Mouse (Mus musculus): ENCODE measurements around the gene Pcsk6.

DNA sequence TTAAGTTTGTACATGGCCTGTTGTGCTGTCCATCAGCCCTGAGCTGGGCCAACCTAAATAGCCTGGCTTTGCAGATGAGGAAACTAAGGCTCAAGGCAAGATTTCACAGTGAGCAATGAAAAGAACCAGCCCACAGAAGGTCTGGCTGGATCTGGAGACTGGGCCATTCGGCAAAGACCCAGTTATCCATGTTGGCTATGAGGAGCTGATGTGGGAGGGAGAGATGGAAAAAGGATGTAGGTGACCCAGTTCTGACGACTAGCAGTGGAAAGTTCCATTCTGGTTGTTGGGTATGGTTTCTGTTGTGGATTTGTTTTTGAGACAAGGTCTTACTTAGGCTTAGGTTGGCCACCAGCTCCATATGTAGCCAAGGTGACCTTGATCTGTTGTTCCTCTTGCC, 226.5 kb downstream of the Pcsk6 start:
- TF ChIP-seq ZC3H11A (IDR thresholded peaks at IDR 0.05; ENCODE audit: borderline replicate concordance, low read depth, low read length) (no peak), HCFC1 (IDR thresholded peaks at IDR 0.05; ENCODE audit: borderline replicate concordance, insufficient read depth, low read length) (no peak)

Data from ES-E14 (cell line).